18 mouse cellular contexts compared by ENCODE assay signal in the genomic region with DNA sequence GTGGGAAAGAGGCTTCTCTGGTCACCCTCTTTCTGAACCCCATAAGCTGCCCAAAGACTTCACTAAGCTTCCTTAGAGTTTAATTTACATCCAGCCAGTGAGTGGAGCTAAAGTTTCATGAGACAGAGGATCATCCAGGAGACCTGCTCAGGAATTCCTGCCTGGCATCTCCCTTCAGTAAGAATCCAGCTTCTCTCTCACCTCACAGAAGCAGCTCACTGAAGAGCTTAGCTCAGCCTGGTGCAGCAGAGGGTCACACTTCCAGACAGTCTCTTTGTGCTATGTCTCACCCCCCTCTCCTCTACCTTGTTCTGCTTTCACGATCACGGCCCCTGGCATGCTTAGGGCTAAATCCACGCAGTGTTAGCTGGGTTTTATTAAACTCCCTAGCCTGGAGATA.
DNase-seq lines count a peak whose midpoint lies in the region; ATAC-seq and TF ChIP-seq lines count a peak whose summit lies in the region.
"Had no signal": no experiment of that assay in that cellular context is flagged by ENCODE, and none has a peak within 500 bp of the region (broad histone marks: within the 10 kb centered on the region; RNA-seq: fewer than 3 reads in every experiment).

No protein-coding gene starts in this region.

- no peak overlapping the region for H3K9ac ChIP-seq in embryonic facial prominence, embryonic 14.5 days (ENCODE audit: low read depth, low read length)
- no peak overlapping the region for H3K9ac ChIP-seq in midbrain, embryonic 11.5 days (ENCODE audit: low read length)
- H3K9ac ChIP-seq: embryonic facial prominence, embryonic 12.5 days; forebrain, embryonic 12.5 days; heart, embryonic 13.5 days; liver, embryonic 14.5 days had no signal

- 32% methylated on average over 3 of the region's 3 CpGs for WGBS in embryonic facial prominence, embryonic 14.5 days
- WGBS in embryonic facial prominence, embryonic 10.5 days = 52% methylated on average over 3 of the region's 3 CpGs
- 1% methylated on average over 3 of the region's 3 CpGs for WGBS in midbrain, embryonic 11.5 days

- no peak; the same call in 1 of the 2 replicates for ATAC-seq in embryonic facial prominence, embryonic 14.5 days (ENCODE audit: low read depth)
- ATAC-seq in midbrain, embryonic 11.5 days (ENCODE audit: low FRiP score) = peak; percentile 57; the same call in 1 of the 2 replicates

- H3K4me2 ChIP-seq in embryonic facial prominence, embryonic 14.5 days (ENCODE audit: low read depth, low read length) = no peak overlapping the region
- no peak overlapping the region for H3K4me2 ChIP-seq in midbrain, embryonic 11.5 days
- H3K4me2 ChIP-seq: embryonic facial prominence, embryonic 12.5 days; forebrain, embryonic 12.5 days; heart, embryonic 13.5 days had no signal

- no peak overlapping the region for H3K4me3 ChIP-seq in embryonic facial prominence, embryonic 14.5 days (ENCODE audit: low read depth, low read length)
- no peak overlapping the region for H3K4me3 ChIP-seq in embryonic facial prominence, embryonic 10.5 days
- no peak overlapping the region for H3K4me3 ChIP-seq in layer of hippocampus, adult 2 months
- no peak overlapping the region for H3K4me3 ChIP-seq in midbrain, embryonic 11.5 days (ENCODE audit: low read depth, low read length)
- H3K4me3 ChIP-seq: embryonic facial prominence, embryonic 12.5 days; forebrain, embryonic 12.5 days; heart, embryonic 13.5 days had no signal

- no peak overlapping the region for H3K27ac ChIP-seq in embryonic facial prominence, embryonic 14.5 days (replicated peaks; ENCODE audit: low read depth, low read length)
- no peak overlapping the region for H3K27ac ChIP-seq in embryonic facial prominence, embryonic 10.5 days (replicated peaks)
- H3K27ac ChIP-seq in layer of hippocampus, adult 2 months = no peak overlapping the region
- H3K27ac ChIP-seq in midbrain, embryonic 11.5 days (ENCODE audit: low read depth, low read length) = no peak overlapping the region
- H3K27ac ChIP-seq: embryonic facial prominence, embryonic 12.5 days; forebrain, embryonic 12.5 days; heart, embryonic 13.5 days; liver, embryonic 14.5 days had no signal

- peak; percentile 46 for TF ChIP-seq CTCF in layer of hippocampus, adult 2 months (conservative IDR thresholded peaks at IDR 0.05)

- H3K4me1 ChIP-seq in embryonic facial prominence, embryonic 14.5 days (ENCODE audit: control insufficient read depth, insufficient read depth, low read length) = no peaks in the 10 kb centered on the region
- H3K4me1 ChIP-seq in embryonic facial prominence, embryonic 10.5 days = no peaks in the 10 kb centered on the region
- no peaks in the 10 kb centered on the region for H3K4me1 ChIP-seq in midbrain, embryonic 11.5 days (ENCODE audit: control insufficient read depth, insufficient read depth, low read length)
- H3K4me1 ChIP-seq: embryonic facial prominence, embryonic 12.5 days; forebrain, embryonic 12.5 days; heart, embryonic 13.5 days had no signal

- no peaks in the 10 kb centered on the region for H3K27me3 ChIP-seq in embryonic facial prominence, embryonic 14.5 days (replicated peaks; ENCODE audit: control insufficient read depth, insufficient read depth, low read length)
- no peaks in the 10 kb centered on the region for H3K27me3 ChIP-seq in embryonic facial prominence, embryonic 10.5 days (replicated peaks; ENCODE audit: low read depth, poor library complexity, severe bottlenecking)
- no peaks in the 10 kb centered on the region for H3K27me3 ChIP-seq in midbrain, embryonic 11.5 days (ENCODE audit: control insufficient read depth, insufficient read depth, low read length)
- H3K27me3 ChIP-seq: embryonic facial prominence, embryonic 12.5 days; forebrain, embryonic 12.5 days; heart, embryonic 13.5 days had no signal

- H3K9me3 ChIP-seq in embryonic facial prominence, embryonic 14.5 days (ENCODE audit: control insufficient read depth, low read length) = no peaks in the 10 kb centered on the region
- no peaks in the 10 kb centered on the region for H3K9me3 ChIP-seq in embryonic facial prominence, embryonic 10.5 days
- H3K9me3 ChIP-seq in midbrain, embryonic 11.5 days (ENCODE audit: control insufficient read depth, low read length) = no peaks in the 10 kb centered on the region
- H3K9me3 ChIP-seq: embryonic facial prominence, embryonic 12.5 days; forebrain, embryonic 12.5 days; heart, embryonic 13.5 days had no signal

- peak; percentile 9 for DNase-seq in embryonic facial prominence, embryonic 14.5 days (ENCODE audit: low spot score)
- no peak for DNase-seq in embryonic facial prominence, embryonic 10.5 days (ENCODE audit: low spot score)
- DNase-seq in layer of hippocampus, adult 2 months (ENCODE audit: low spot score in 2 of 2) = peak in 1 of 2 experiments; percentile 21
- DNase-seq in layer of hippocampus, adult 9-10 months (ENCODE audit: low spot score) = no peak
- peak; percentile 65 for DNase-seq in brain, adult 2 months (ENCODE audit: low read depth, low spot score)
- DNase-seq in midbrain, embryonic 11.5 days (ENCODE audit: low spot score, missing footprints) = no peak
- DNase-seq in c-Kit-positive CD71-positive TER-119-positive erythroid progenitor cells, embryonic 14.5 days (ENCODE audit: low spot score) = no peak
- DNase-seq in adrenal gland, postnatal 4 days (ENCODE audit: low spot score in 2 of 2) = no peak
- DNase-seq: adrenal gland, postnatal 10 days; B cell, adult 2 months; cerebellum, adult 11 months; gastrocnemius, postnatal 25 days; kidney, postnatal 25 days; lung, postnatal 36 days had no signal

- no peaks in the 10 kb centered on the region for H3K36me3 ChIP-seq in embryonic facial prominence, embryonic 14.5 days (ENCODE audit: control insufficient read depth, insufficient read depth, low read length)
- no peaks in the 10 kb centered on the region for H3K36me3 ChIP-seq in embryonic facial prominence, embryonic 10.5 days (replicated peaks)
- H3K36me3 ChIP-seq in midbrain, embryonic 11.5 days (ENCODE audit: control insufficient read depth, insufficient read depth, low read length) = no peaks in the 10 kb centered on the region
- H3K36me3 ChIP-seq: embryonic facial prominence, embryonic 12.5 days; forebrain, embryonic 12.5 days; heart, embryonic 13.5 days had no signal

Comparison
In these comparisons a context has a peak if more than half of its experiments do, and no peak if none do; other contexts are left out.
1. DNase-seq: peak in embryonic facial prominence, embryonic 14.5 days (single experiment) and brain, adult 2 months (single experiment); none in embryonic facial prominence, embryonic 10.5 days (single experiment), layer of hippocampus, adult 9-10 months (single experiment), midbrain, embryonic 11.5 days (single experiment), c-Kit-positive CD71-positive TER-119-positive erythroid progenitor cells, embryonic 14.5 days (single experiment) and adrenal gland, postnatal 4 days (0 of 2).